Mouse (Mus musculus) kidney, postnatal 0 days (tissue): Measurements from ENCODE around the gene Lamb2. TPM values are rescaled to one million over a fixed set of nuclear protein-coding genes. Genes with fewer than 3 reads are reported as not detected.
A peak's percentile ranks its signal among the peaks of the same experiment; 100 is the strongest.

Experiments used
- ATAC-seq: fragments of 200-750 bp; cut with Nextera tagmentation; replicated peaks from 2 replicates; pipeline ENCODE4 v1.8.0; 2017; ENCODE audit warnings: low read depth, moderate number of reproducible peaks, moderate TSS enrichment, moderate library complexity; ENCODE audit not compliant: low FRiP score
- DNase-seq: peaks from one replicate; pipeline ENCODE4 v3.0.0-alpha.2; 2016; ENCODE audit warnings: low spot score
- H3K27ac ChIP-seq: fragments of 300-500 bp; sonication (generic); 2 replicates; pipeline ENCODE4 v1.5.1; 2014; ENCODE audit warnings: mild to moderate bottlenecking
- H3K27me3 ChIP-seq: fragments of 300-500 bp; sonication (generic); 2 replicates; pipeline ENCODE4 v1.6.1; 2014; ENCODE audit warnings: low read length, mixed read lengths; ENCODE audit not compliant: insufficient read depth
- H3K36me3 ChIP-seq: fragments of 300-500 bp; sonication (generic); 2 replicates; pipeline ENCODE4 v1.6.1; 2014; ENCODE audit warnings: low read length, mixed read lengths; ENCODE audit not compliant: insufficient read depth
- H3K4me1 ChIP-seq: fragments of 300-500 bp; sonication (generic); replicated peaks from 2 replicates; pipeline ENCODE4 v1.6.1; 2014; ENCODE audit warnings: antibody characterized with exemption, low read length, mixed read lengths; ENCODE audit not compliant: insufficient read depth
- H3K4me2 ChIP-seq: fragments of 300-500 bp; sonication (generic); 2 replicates; pipeline ENCODE4 v1.6.1; 2014; ENCODE audit warnings: mild to moderate bottlenecking, low read length, moderate library complexity, mixed read lengths
- H3K4me3 ChIP-seq: fragments of 300-500 bp; sonication (generic); replicated peaks from 2 replicates; pipeline ENCODE4 v1.5.1; 2014; ENCODE audit warnings: low read depth, low read length
- H3K9ac ChIP-seq: fragments of 300-500 bp; sonication (generic); 2 replicates; pipeline ENCODE4 v1.6.1; 2014; ENCODE audit warnings: low read depth, low read length
- H3K9me3 ChIP-seq: fragments of 300-500 bp; sonication (generic); replicated peaks from 2 replicates; pipeline ENCODE4 v1.6.1; 2016; ENCODE audit warnings: low read length, inconsistent platforms, mixed read lengths
- CTCF ChIP-seq: IDR thresholded peaks from 2 replicates; pipeline ENCODE4 v1.5.1; 2016; ENCODE audit warnings: antibody characterized with exemption, low read depth, mild to moderate bottlenecking, moderate library complexity
- WGBS: fragments of 180-500 bp; shearing (Covaris S2); extraction: QIAGEN DNeasy Blood & Tissue Kit; methylation state at CpG from one replicate; pipeline ENCODE4 v1.1.7; 2014; 5-methylcytosine and 5-hydroxymethylcytosine counted together
- polyA plus RNA-seq: library from polyadenylated mRNA; unstranded; fragments of >200 nt; fragmentation: Nextera tagmentation; extraction: Ambion mirVana; gene quantifications from 2 replicates; pipeline ENCODE4 v1.2.1, GENCODE M21; 2015

Gene Lamb2
- polyA plus RNA-seq, 1 experiment from 2014 or later, result 35.6 TPM

- DNase-seq (no peak), ATAC-seq (no peak)
- no peaks in the 10 kb centered on the region for H3K27me3 ChIP-seq
- TF ChIP-seq CTCF, result no peak
- H3K36me3 ChIP-seq, result peaks cover 39% of the 10 kb centered on the region
- H3K9me3 ChIP-seq, result no peaks in the 10 kb centered on the region
- H3K4me1 ChIP-seq, result peaks cover 13% of the 10 kb centered on the region
- H3K9ac ChIP-seq, result 0 out of 2 replicates have a peak overlapping the region, but pooled peaks have one; percentile 27
- H3K4me2 ChIP-seq, result no peak overlapping the region
- no peak overlapping the region for H3K4me3 ChIP-seq
- no peak overlapping the region for H3K27ac ChIP-seq
- 87% methylated on average over 19 of the region's 19 CpGs for WGBS
Observed at GRCm38 (mm10) chr9:108481520-108482210, 2.1 kb downstream of the Lamb2 start.

GRCm38 (mm10) chr9:108483051-108483790 is 3.7 kb downstream of the Lamb2 start:
- no peak overlapping the region for H3K27ac ChIP-seq
- DNase-seq, result no peak
- H3K27me3 ChIP-seq, result no peaks in the 10 kb centered on the region
- 88% methylated on average over 18 of the region's 18 CpGs for whole genome bisulfite sequencing
- no peak overlapping the region for H3K4me3 ChIP-seq
- no peak overlapping the region for H3K9ac ChIP-seq
- no peaks in the 10 kb centered on the region for H3K9me3 ChIP-seq
- peaks cover 13% of the 10 kb centered on the region for H3K4me1 ChIP-seq
- ATAC-seq, result no peak
- no peak for TF ChIP-seq CTCF
- no peak overlapping the region for H3K4me2 ChIP-seq
- peaks cover 55% of the 10 kb centered on the region for H3K36me3 ChIP-seq

GRCm38 (mm10) chr9:108484021-108484420 is 4.5 kb downstream of the Lamb2 start:
- 94% methylated on average over 15 of the region's 15 CpGs for WGBS
- no peak for ATAC-seq
- peaks cover 12% of the 10 kb centered on the region for H3K4me1 ChIP-seq
- no peak overlapping the region for H3K4me2 ChIP-seq
- no peaks in the 10 kb centered on the region for H3K9me3 ChIP-seq
- no peak overlapping the region for H3K4me3 ChIP-seq
- no peak overlapping the region for H3K9ac ChIP-seq
- no peak for TF ChIP-seq CTCF
- DNase-seq, result no peak
- peaks cover 62% of the 10 kb centered on the region for H3K36me3 ChIP-seq
- no peaks in the 10 kb centered on the region for H3K27me3 ChIP-seq
- no peak overlapping the region for H3K27ac ChIP-seq

GRCm38 (mm10) chr9:108485301-108485875 is 5.9 kb downstream of the Lamb2 start:
- no peak for ATAC-seq
- Histone ChIP-seq H3K27me3 (no peaks in the 10 kb centered on the region), H3K36me3 (peaks cover 72% of the 10 kb centered on the region), H3K4me3 (no peak overlapping the region), H3K27ac (no peak overlapping the region), H3K4me1 (peaks cover 1% of the 10 kb centered on the region; the same call in 1 of the 2 replicates), H3K9ac (no peak overlapping the region), H3K9me3 (no peaks in the 10 kb centered on the region), H3K4me2 (no peak overlapping the region)
- WGBS, result 94% methylated on average over 19 of the region's 19 CpGs
- TF ChIP-seq CTCF, result no peak
- no peak for DNase-seq

- Histone ChIP-seq H3K36me3 (peaks cover 72% of the 10 kb centered on the region), H3K9ac (no peak overlapping the region), H3K4me3 (no peak overlapping the region), H3K27me3 (no peaks in the 10 kb centered on the region), H3K4me1 (peaks cover 4% of the 10 kb centered on the region; the same call in 1 of the 2 replicates), H3K27ac (no peak overlapping the region), H3K9me3 (no peaks in the 10 kb centered on the region), H3K4me2 (no peak overlapping the region)
- TF ChIP-seq CTCF, result no peak
- no peak for DNase-seq
- ATAC-seq, result no peak
- 95% methylated on average over 8 of the region's 8 CpGs for WGBS
Observed at GRCm38 (mm10) chr9:108486973-108487530, 7.5 kb downstream of the Lamb2 start.

GRCm38 (mm10) chr9:108488403-108488802 is 8.9 kb downstream of the Lamb2 start:
- Histone ChIP-seq H3K9ac (no peak overlapping the region), H3K9me3 (no peaks in the 10 kb centered on the region), H3K4me1 (peaks cover 9% of the 10 kb centered on the region; the same call in 1 of the 2 replicates), H3K27me3 (no peaks in the 10 kb centered on the region), H3K27ac (no peak overlapping the region), H3K4me3 (no peak overlapping the region), H3K4me2 (no peak overlapping the region), H3K36me3 (peaks cover 70% of the 10 kb centered on the region)
- ATAC-seq (no peak), DNase-seq (no peak)
- TF ChIP-seq CTCF, result no peak
- 97% methylated on average over 17 of the region's 17 CpGs for WGBS
